In genomic region chr11:32230220-32230619, GRCm38 (mm10) we compare ENCODE assay signal across 18 mouse cellular contexts. TPM values are rescaled to one million over a fixed set of nuclear protein-coding genes. Genes with fewer than 3 reads are reported as not detected.
DNase-seq lines count a peak whose midpoint lies in the region; ATAC-seq and TF ChIP-seq lines count a peak whose summit lies in the region.
"Had no signal": no experiment of that assay in that cellular context is flagged by ENCODE, and none has a peak within 500 bp of the region (broad histone marks: within the 10 kb centered on the region; RNA-seq: fewer than 3 reads in every experiment).

No protein-coding gene starts in this region.

- H3K27me3 ChIP-seq in intestine, postnatal 0 days (replicated peaks; ENCODE audit: control insufficient read depth, insufficient read depth, low read length) = no peaks in the 10 kb centered on the region
- no peaks in the 10 kb centered on the region for H3K27me3 ChIP-seq in intestine, embryonic 16.5 days (replicated peaks; ENCODE audit: control insufficient read depth, insufficient read depth, low read length)
- peaks cover 2% of the 10 kb centered on the region; the same call in 1 of the 2 replicates for H3K27me3 ChIP-seq in liver, embryonic 12.5 days (replicated peaks)
- no peaks in the 10 kb centered on the region for H3K27me3 ChIP-seq in liver, embryonic 11.5 days (replicated peaks; ENCODE audit: control insufficient read depth, insufficient read depth, low read length)
- H3K27me3 ChIP-seq in forebrain, embryonic 14.5 days (replicated peaks; ENCODE audit: control insufficient read depth, insufficient read depth, low read length) = no peaks in the 10 kb centered on the region
- H3K27me3 ChIP-seq: embryonic facial prominence, embryonic 13.5 days; midbrain, embryonic 15.5 days; neural tube, embryonic 12.5 days had no signal

- H3K27ac ChIP-seq in intestine, postnatal 0 days (ENCODE audit: low read depth, low read length) = no peak overlapping the region
- H3K27ac ChIP-seq in intestine, embryonic 16.5 days (ENCODE audit: low read length) = no peak overlapping the region
- peak overlapping the region; percentile 13; the same call in 1 of the 2 replicates for H3K27ac ChIP-seq in liver, embryonic 12.5 days
- no peak overlapping the region for H3K27ac ChIP-seq in liver, embryonic 11.5 days (ENCODE audit: low read depth, low read length)
- H3K27ac ChIP-seq in forebrain, embryonic 14.5 days (ENCODE audit: low read depth, low read length) = no peak overlapping the region
- H3K27ac ChIP-seq: embryonic facial prominence, embryonic 13.5 days; forebrain, embryonic 10.5 days; hindbrain, postnatal 0 days; liver, embryonic 14.5 days; macrophage; midbrain, embryonic 15.5 days; neural tube, embryonic 12.5 days had no signal

- no peak for ATAC-seq in intestine, postnatal 0 days
- ATAC-seq in intestine, embryonic 16.5 days = no peak
- ATAC-seq in liver, embryonic 12.5 days = no peak
- ATAC-seq in liver, embryonic 11.5 days (replicated peaks; ENCODE audit: low FRiP score) = no peak
- ATAC-seq in forebrain, embryonic 14.5 days = no peak
- ATAC-seq: hindbrain, postnatal 0 days; midbrain, embryonic 15.5 days had no signal

- no peak overlapping the region for H3K4me2 ChIP-seq in intestine, postnatal 0 days (replicated peaks; ENCODE audit: low read depth)
- no peak overlapping the region for H3K4me2 ChIP-seq in intestine, embryonic 16.5 days (ENCODE audit: low read depth, low read length)
- no peak overlapping the region for H3K4me2 ChIP-seq in liver, embryonic 12.5 days
- no peak overlapping the region for H3K4me2 ChIP-seq in liver, embryonic 11.5 days
- no peak overlapping the region for H3K4me2 ChIP-seq in forebrain, embryonic 14.5 days (ENCODE audit: low read length)
- H3K4me2 ChIP-seq: embryonic facial prominence, embryonic 13.5 days; midbrain, embryonic 15.5 days; neural tube, embryonic 12.5 days had no signal

- no peaks in the 10 kb centered on the region for H3K9me3 ChIP-seq in intestine, postnatal 0 days (ENCODE audit: control insufficient read depth)
- H3K9me3 ChIP-seq in intestine, embryonic 16.5 days (ENCODE audit: control insufficient read depth, low read length) = no peaks in the 10 kb centered on the region
- H3K9me3 ChIP-seq in liver, embryonic 12.5 days (replicated peaks) = no peaks in the 10 kb centered on the region
- no peaks in the 10 kb centered on the region for H3K9me3 ChIP-seq in liver, embryonic 11.5 days (ENCODE audit: control insufficient read depth, low read length)
- no peaks in the 10 kb centered on the region for H3K9me3 ChIP-seq in forebrain, embryonic 14.5 days (replicated peaks; ENCODE audit: control insufficient read depth, low read length)
- H3K9me3 ChIP-seq: embryonic facial prominence, embryonic 13.5 days; forebrain, embryonic 10.5 days; midbrain, embryonic 15.5 days; neural tube, embryonic 12.5 days had no signal

- H3K4me1 ChIP-seq in intestine, postnatal 0 days (replicated peaks; ENCODE audit: control insufficient read depth, insufficient read depth, low read length) = peaks cover 6% of the 10 kb centered on the region; the same call in 1 of the 2 replicates
- peaks cover 22% of the 10 kb centered on the region for H3K4me1 ChIP-seq in intestine, embryonic 16.5 days (ENCODE audit: control insufficient read depth, insufficient read depth, low read length)
- peaks cover 28% of the 10 kb centered on the region for H3K4me1 ChIP-seq in liver, embryonic 12.5 days
- peaks cover 17% of the 10 kb centered on the region for H3K4me1 ChIP-seq in liver, embryonic 11.5 days (replicated peaks; ENCODE audit: control insufficient read depth, insufficient read depth, low read length)
- peaks cover 23% of the 10 kb centered on the region for H3K4me1 ChIP-seq in forebrain, embryonic 14.5 days (ENCODE audit: control insufficient read depth, insufficient read depth, low read length)

- no peak for DNase-seq in liver, embryonic 11.5 days (ENCODE audit: low spot score)
- peak; percentile 91 for DNase-seq in brain, adult 2 months (ENCODE audit: low read depth, low spot score)
- peak; percentile 78 for DNase-seq in cerebellum, adult 9-10 months
- DNase-seq in urinary bladder, adult 2 months (ENCODE audit: low spot score) = no peak
- no peak for DNase-seq in forebrain, embryonic 14.5 days (ENCODE audit: low spot score)
- DNase-seq: adrenal gland, postnatal 25 days; thymus, adult 18-20 months had no signal

- no peak overlapping the region for H3K9ac ChIP-seq in intestine, postnatal 0 days (ENCODE audit: low read depth, low read length)
- H3K9ac ChIP-seq in intestine, embryonic 16.5 days (ENCODE audit: low read depth, low read length) = no peak overlapping the region
- H3K9ac ChIP-seq in liver, embryonic 12.5 days = no peak overlapping the region
- no peak overlapping the region for H3K9ac ChIP-seq in liver, embryonic 11.5 days (ENCODE audit: low read depth, low read length)
- H3K9ac ChIP-seq in forebrain, embryonic 14.5 days (ENCODE audit: low read length) = no peak overlapping the region
- H3K9ac ChIP-seq: embryonic facial prominence, embryonic 13.5 days; liver, embryonic 14.5 days; midbrain, embryonic 15.5 days; neural tube, embryonic 12.5 days had no signal

- no peak overlapping the region for H3K4me3 ChIP-seq in intestine, postnatal 0 days (ENCODE audit: low read depth, low read length)
- H3K4me3 ChIP-seq in intestine, embryonic 16.5 days (ENCODE audit: low read length) = no peak overlapping the region
- no peak overlapping the region for H3K4me3 ChIP-seq in liver, embryonic 12.5 days
- H3K4me3 ChIP-seq in liver, embryonic 11.5 days (ENCODE audit: low read depth, low read length) = no peak overlapping the region
- H3K4me3 ChIP-seq in forebrain, embryonic 14.5 days (ENCODE audit: low read depth, low read length) = no peak overlapping the region
- H3K4me3 ChIP-seq: embryonic facial prominence, embryonic 13.5 days; forebrain, embryonic 10.5 days; midbrain, embryonic 15.5 days; neural tube, embryonic 12.5 days had no signal

- TF ChIP-seq CTCF in intestine, postnatal 0 days (IDR thresholded peaks at IDR 0.05; ENCODE audit: low read depth) = 0 out of 2 replicates have a peak, but pooled peaks have one; percentile 15

- H3K36me3 ChIP-seq in intestine, postnatal 0 days (ENCODE audit: control insufficient read depth, insufficient read depth) = peaks cover 48% of the 10 kb centered on the region
- peaks cover 14% of the 10 kb centered on the region; the same call in 1 of the 2 replicates for H3K36me3 ChIP-seq in intestine, embryonic 16.5 days (ENCODE audit: control insufficient read depth, insufficient read depth, low read length)
- peaks cover 75% of the 10 kb centered on the region for H3K36me3 ChIP-seq in liver, embryonic 12.5 days
- H3K36me3 ChIP-seq in liver, embryonic 11.5 days (ENCODE audit: control insufficient read depth, insufficient read depth, low read length) = peaks cover 42% of the 10 kb centered on the region
- H3K36me3 ChIP-seq in forebrain, embryonic 14.5 days (ENCODE audit: control insufficient read depth, insufficient read depth, low read length) = peaks cover 48% of the 10 kb centered on the region

- WGBS in intestine, postnatal 0 days = 86% methylated on average over 4 of the region's 4 CpGs
- WGBS in intestine, embryonic 16.5 days = 79% methylated on average over 4 of the region's 4 CpGs
- WGBS in liver, embryonic 12.5 days (ENCODE audit: insufficient replicate concordance) = 84% methylated on average over 4 of the region's 4 CpGs
- 79% methylated on average over 4 of the region's 4 CpGs for WGBS in liver, embryonic 11.5 days
- WGBS in forebrain, embryonic 14.5 days = 78% methylated on average over 4 of the region's 4 CpGs

RNA-seq across cellular contexts. Expression of gene Mpg, which starts 3.9 kb away (rescaled TPM):
- 19.2 and 20.9 TPM in 2 replicates for polyA plus RNA-seq in intestine, postnatal 0 days (2015; fragmentation: Nextera tagmentation; extraction: Ambion mirVana)
- 32.6 and 33.8 TPM in 2 replicates for polyA plus RNA-seq in intestine, embryonic 16.5 days (2015; fragmentation: Nextera tagmentation; extraction: Ambion mirVana)
- 25.7 and 27.2 TPM in 2 replicates for polyA plus RNA-seq in liver, embryonic 12.5 days (2016; fragmentation: Nextera tagmentation; extraction: Ambion mirVana)
- polyA plus RNA-seq in liver, embryonic 11.5 days (2014; fragmentation: Nextera tagmentation; extraction: Ambion mirVana) = 29.6 and 30.8 TPM in 2 replicates
- polyA plus RNA-seq in urinary bladder, adult 2 months (2012; rRNA removed) = 12.8 and 14.6 TPM in 2 replicates
- polyA plus RNA-seq in forebrain, embryonic 14.5 days (2014; fragmentation: Nextera tagmentation; extraction: Ambion mirVana) = 31.2 and 32.6 TPM in 2 replicates

RNA-seq across cellular contexts. Expression of gene Rhbdf1, which starts 8.1 kb away (rescaled TPM):
- polyA plus RNA-seq in intestine, postnatal 0 days (2015; fragmentation: Nextera tagmentation; extraction: Ambion mirVana) = 20.7 and 26.1 TPM in 2 replicates
- 50.3 and 51.5 TPM in 2 replicates for polyA plus RNA-seq in intestine, embryonic 16.5 days (2015; fragmentation: Nextera tagmentation; extraction: Ambion mirVana)
- 12.0 and 14.1 TPM in 2 replicates for polyA plus RNA-seq in liver, embryonic 12.5 days (2016; fragmentation: Nextera tagmentation; extraction: Ambion mirVana)
- 16.9 and 19.1 TPM in 2 replicates for polyA plus RNA-seq in liver, embryonic 11.5 days (2014; fragmentation: Nextera tagmentation; extraction: Ambion mirVana)
- 74.1 and 87.8 TPM in 2 replicates for polyA plus RNA-seq in urinary bladder, adult 2 months (2012; rRNA removed)
- 9.9 and 13.7 TPM in 2 replicates for polyA plus RNA-seq in forebrain, embryonic 14.5 days (2014; fragmentation: Nextera tagmentation; extraction: Ambion mirVana)

RNA-seq across cellular contexts. Expression of gene Snrnp25, which starts 25.0 kb away (rescaled TPM):
- 27.0 and 28.0 TPM in 2 replicates for polyA plus RNA-seq in intestine, postnatal 0 days (2015; fragmentation: Nextera tagmentation; extraction: Ambion mirVana)
- 40.7 and 45.6 TPM in 2 replicates for polyA plus RNA-seq in intestine, embryonic 16.5 days (2015; fragmentation: Nextera tagmentation; extraction: Ambion mirVana)
- 103 TPM in 2 replicates for polyA plus RNA-seq in liver, embryonic 12.5 days (2016; fragmentation: Nextera tagmentation; extraction: Ambion mirVana)
- 96.7 and 114 TPM in 2 replicates for polyA plus RNA-seq in liver, embryonic 11.5 days (2014; fragmentation: Nextera tagmentation; extraction: Ambion mirVana)
- 28.4 and 31.5 TPM in 2 replicates for polyA plus RNA-seq in urinary bladder, adult 2 months (2012; rRNA removed)
- 59.8 and 67.0 TPM in 2 replicates for polyA plus RNA-seq in forebrain, embryonic 14.5 days (2014; fragmentation: Nextera tagmentation; extraction: Ambion mirVana)

RNA-seq across cellular contexts. Expression of gene Il9r, which starts 30.1 kb away (rescaled TPM):
- polyA plus RNA-seq in intestine, postnatal 0 days (2015; fragmentation: Nextera tagmentation; extraction: Ambion mirVana) = not detected in 2 replicates
- polyA plus RNA-seq in intestine, embryonic 16.5 days (2015; fragmentation: Nextera tagmentation; extraction: Ambion mirVana) = 0.02 and 0.11 TPM in 2 replicates
- 0.22 and 0.30 TPM in 2 replicates for polyA plus RNA-seq in liver, embryonic 12.5 days (2016; fragmentation: Nextera tagmentation; extraction: Ambion mirVana)
- polyA plus RNA-seq in liver, embryonic 11.5 days (2014; fragmentation: Nextera tagmentation; extraction: Ambion mirVana) = 0.53 and 0.62 TPM in 2 replicates
- 0.23 and 0.24 TPM in 2 replicates for polyA plus RNA-seq in urinary bladder, adult 2 months (2012; rRNA removed)
- polyA plus RNA-seq in forebrain, embryonic 14.5 days (2014; fragmentation: Nextera tagmentation; extraction: Ambion mirVana) = not detected in 2 replicates
- polyA plus RNA-seq: forebrain, embryonic 10.5 days; hindbrain, postnatal 0 days; kidney, embryonic 14.5 days; macrophage; midbrain, embryonic 15.5 days had no signal

RNA-seq across cellular contexts. Expression of gene Nprl3, which starts 37.3 kb away (rescaled TPM):
- 19.8 and 20.7 TPM in 2 replicates for polyA plus RNA-seq in intestine, postnatal 0 days (2015; fragmentation: Nextera tagmentation; extraction: Ambion mirVana)
- 28.3 and 34.6 TPM in 2 replicates for polyA plus RNA-seq in intestine, embryonic 16.5 days (2015; fragmentation: Nextera tagmentation; extraction: Ambion mirVana)
- polyA plus RNA-seq in liver, embryonic 12.5 days (2016; fragmentation: Nextera tagmentation; extraction: Ambion mirVana) = 34.6 and 39.1 TPM in 2 replicates
- polyA plus RNA-seq in liver, embryonic 11.5 days (2014; fragmentation: Nextera tagmentation; extraction: Ambion mirVana) = 31.0 and 38.1 TPM in 2 replicates
- polyA plus RNA-seq in urinary bladder, adult 2 months (2012; rRNA removed) = 61.1 and 70.4 TPM in 2 replicates
- 27.9 and 28.1 TPM in 2 replicates for polyA plus RNA-seq in forebrain, embryonic 14.5 days (2014; fragmentation: Nextera tagmentation; extraction: Ambion mirVana)

Comparison
In these comparisons a context has a peak if more than half of its experiments do, and no peak if none do; other contexts are left out.
1. DNase-seq: peak in brain, adult 2 months (single experiment) and cerebellum, adult 9-10 months (single experiment); none in liver, embryonic 11.5 days (single experiment), urinary bladder, adult 2 months (single experiment) and forebrain, embryonic 14.5 days (single experiment).